Mouse (Mus musculus) myocyte (in vitro differentiated cells): Measurements from ENCODE around the gene Zfp239.

Source experiments
- E2F4 ChIP-seq: IDR thresholded peaks from one replicate; pipeline ENCODE4 v1.6.1; 2011; ENCODE audit warnings: mild to moderate bottlenecking, control low read depth, moderate library complexity; ENCODE audit not compliant: insufficient read depth
- MAX ChIP-seq: IDR thresholded peaks from one replicate; pipeline ENCODE4 v1.6.1; 2011; ENCODE audit warnings: low read depth, mild to moderate bottlenecking, control low read depth
- MYOD1 ChIP-seq, 3 experiments: IDR thresholded peaks; one replicate each; pipeline ENCODE4 v1.6.1; 2011; ENCODE audit warnings: control low read depth in 2 of 3, low read depth in 2 of 3, mild to moderate bottlenecking in 2 of 3, moderate library complexity in 1 of 3; ENCODE audit not compliant: insufficient read length in 2 of 3, control insufficient read depth in 1 of 3
- MYOG ChIP-seq, 3 experiments: IDR thresholded peaks; one replicate each; pipeline ENCODE4 v1.6.1; 2011; ENCODE audit warnings: control low read depth in 2 of 3, low read depth in 2 of 3, mild to moderate bottlenecking in 2 of 3; ENCODE audit not compliant: insufficient read length in 2 of 3, control insufficient read depth in 1 of 3, insufficient read depth in 1 of 3
- POLR2A ChIP-seq: IDR thresholded peaks from one replicate; pipeline ENCODE4 v1.6.1; 2011; ENCODE audit warnings: low read depth, mild to moderate bottlenecking, control low read depth, moderate library complexity; ENCODE audit not compliant: insufficient read length

GRCm38 (mm10) chr6:117848577-117848976 is 13.3 kb upstream of the Zfp239 start:
- TF ChIP-seq POLR2A (no peak), E2F4 (no peak), MYOG (IDR thresholded peaks at IDR 0.05; ENCODE audit: control insufficient read depth in 1 of 3, insufficient read depth in 1 of 3, insufficient read length in 2 of 3, low read depth in 2 of 3) (no peak), MYOD1 (IDR thresholded peaks at IDR 0.05; ENCODE audit: control insufficient read depth in 1 of 3, insufficient read length in 2 of 3, low read depth in 2 of 3) (no peak), MAX (no peak)
